Mouse (Mus musculus) ES-E14 (cell line): ENCODE measurements around the gene Tnfaip8l1. TPM values are rescaled to one million over a fixed set of nuclear protein-coding genes. Genes with fewer than 3 reads are reported as not detected.

Experiments
- DNase-seq: peaks from one replicate; pipeline ENCODE4 v3.0.0-alpha.2; 2013; ENCODE audit warnings: low read depth, low spot score
- H3K27ac ChIP-seq: 2 replicates; pipeline ENCODE4 v1.5.1; 2012; ENCODE audit warnings: low read depth, mild to moderate bottlenecking, low read length, moderate library complexity, mixed read lengths; ENCODE audit not compliant: poor library complexity, insufficient read depth, severe bottlenecking
- H3K36me3 ChIP-seq: 2 replicates; pipeline ENCODE4 v1.6.1; 2012; ENCODE audit warnings: mild to moderate bottlenecking, low read length, moderate library complexity, mixed read lengths; ENCODE audit not compliant: control insufficient read depth, poor library complexity, insufficient read depth, severe bottlenecking
- H3K4me1 ChIP-seq, 2 experiments: fragments of 150-350 bp in 1 of 2; sonication (generic) in 1 of 2; 2 replicates each; pipeline ENCODE4 v1.6.1; 2012; ENCODE audit warnings: low read length in 2 of 2, mild to moderate bottlenecking in 1 of 2, mixed read lengths in 1 of 2; ENCODE audit not compliant: control insufficient read depth in 2 of 2, insufficient read depth in 2 of 2, poor library complexity in 1 of 2
- H3K4me3 ChIP-seq, 2 experiments: fragments of 150-350 bp in 1 of 2; sonication (generic) in 1 of 2; 2 replicates each; pipeline ENCODE4 v1.5.1; 2012; ENCODE audit warnings: low read length in 2 of 2, low read depth in 1 of 2, mild to moderate bottlenecking in 1 of 2, mixed read lengths in 1 of 2; ENCODE audit not compliant: insufficient read depth in 1 of 2, poor library complexity in 1 of 2, severe bottlenecking in 1 of 2
- H3K9ac ChIP-seq: 2 replicates; pipeline ENCODE4 v1.6.1; 2012; ENCODE audit warnings: low read depth, mild to moderate bottlenecking, low read length, mixed read lengths; ENCODE audit not compliant: poor library complexity, insufficient read depth, severe bottlenecking
- H3K9me3 ChIP-seq: fragments of 150-350 bp; sonication (generic); 2 replicates; pipeline ENCODE4 v1.6.1; 2012; ENCODE audit warnings: low read depth, mild to moderate bottlenecking, low read length; ENCODE audit not compliant: control insufficient read depth, insufficient read depth
- CHD2 ChIP-seq: IDR thresholded peaks from 2 replicates; pipeline ENCODE4 v1.6.1; 2014; ENCODE audit warnings: mild to moderate bottlenecking, low read depth, low read length, inconsistent platforms
- HCFC1 ChIP-seq: IDR thresholded peaks from 2 replicates; pipeline ENCODE4 v1.6.1; 2012; ENCODE audit warnings: low read length, inconsistent platforms, borderline replicate concordance; ENCODE audit not compliant: insufficient read depth
- MAFK ChIP-seq: IDR thresholded peaks from 2 replicates; pipeline ENCODE4 v1.6.1; 2014; ENCODE audit warnings: mild to moderate bottlenecking, low read depth, low read length, inconsistent platforms; ENCODE audit not compliant: insufficient read depth
- ZC3H11A ChIP-seq: IDR thresholded peaks from 2 replicates; pipeline ENCODE4 v1.6.1; 2012; ENCODE audit warnings: low read depth, mild to moderate bottlenecking, inconsistent platforms, low read length, borderline replicate concordance
- ZNF384 ChIP-seq: IDR thresholded peaks from 2 replicates; pipeline ENCODE4 v1.6.1; 2012; ENCODE audit warnings: low read depth, low read length, inconsistent platforms
- in situ Hi-C, 2 experiments: fragments of 600-800 bp; cut with MboI; formaldehyde crosslinking; loops; one replicate each; pipeline ENCODE4 v1.15.1; 2025; ENCODE audit warnings: low sequenced_read_pairs in 2 of 2, inconsistent platforms in 1 of 2; ENCODE audit not compliant: unreplicated experiment in 2 of 2
- total RNA-seq: library from RNA; depleted of rRNA; stranded (reverse); fragments of 300-350 nt; gene quantifications from 2 replicates; pipeline ENCODE4 v1.2.3, GENCODE M21; 2012

Gene Tnfaip8l1
- total RNA-seq, 1 experiment, result 1.3 TPM

DNA sequence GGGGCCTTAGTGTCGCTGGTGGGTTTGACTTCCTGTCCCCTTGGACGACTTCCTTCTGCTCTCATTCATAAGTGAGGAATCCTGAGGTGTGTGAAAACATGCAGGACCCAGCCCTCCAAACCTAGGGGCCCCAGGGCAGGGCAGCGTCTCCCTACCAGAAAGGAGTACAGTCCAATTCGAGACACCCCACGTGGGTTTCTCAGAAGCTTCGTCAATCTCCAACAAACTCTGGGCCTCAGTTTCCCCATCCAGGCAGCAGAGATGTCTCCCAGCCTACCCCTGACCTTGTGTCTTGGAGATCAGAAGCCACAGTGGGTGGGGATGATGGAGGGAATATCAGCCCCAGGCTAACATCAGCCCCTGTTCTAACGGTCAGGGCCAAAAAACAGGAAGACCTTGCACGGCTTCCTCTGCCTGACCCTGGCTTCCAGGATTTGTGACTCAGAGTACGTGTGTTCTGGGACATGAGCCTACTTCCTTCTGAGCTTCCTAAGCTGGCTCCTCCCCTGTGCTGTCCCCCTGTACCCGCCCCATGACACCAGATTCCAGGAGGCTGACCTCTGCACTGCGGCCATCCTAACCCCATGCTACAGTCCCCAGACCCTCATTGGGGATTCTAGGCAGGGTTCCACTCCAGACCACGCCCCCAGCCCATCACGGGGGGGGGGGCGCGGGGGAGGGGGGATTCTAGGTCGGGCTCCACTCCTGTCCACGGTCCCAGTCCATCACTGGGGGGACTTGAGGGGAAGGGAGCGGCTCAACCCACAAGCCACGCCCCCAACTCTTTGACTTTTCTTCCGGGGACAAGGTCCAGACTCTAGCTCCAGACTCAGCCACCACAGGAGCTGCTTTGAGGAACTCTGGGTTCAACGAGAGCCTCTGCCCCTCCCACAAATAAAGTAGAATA, 28.6 kb upstream of the Tnfaip8l1 start:
- peaks cover 0 to 17% of the 10 kb centered on the region in 2 experiments; a peak in 2 of 4 replicates for H3K4me1 ChIP-seq
- H3K27ac ChIP-seq, result no peak overlapping the region
- H3K9me3 ChIP-seq, result no peaks in the 10 kb centered on the region
- peak overlapping the region in 1 of 2 experiments; percentile 21; a peak in 1 of 4 replicates for H3K4me3 ChIP-seq
- DNase-seq, result no peak
- TF ChIP-seq HCFC1 (no peak), ZNF384 (no peak), MAFK (no peak), CHD2 (no peak), ZC3H11A (no peak)
- H3K9ac ChIP-seq, result peak overlapping the region; percentile 5; the same call in 1 of the 2 replicates
- in situ Hi-C loops, result no loop called here
- no peaks in the 10 kb centered on the region for H3K36me3 ChIP-seq

DNA sequence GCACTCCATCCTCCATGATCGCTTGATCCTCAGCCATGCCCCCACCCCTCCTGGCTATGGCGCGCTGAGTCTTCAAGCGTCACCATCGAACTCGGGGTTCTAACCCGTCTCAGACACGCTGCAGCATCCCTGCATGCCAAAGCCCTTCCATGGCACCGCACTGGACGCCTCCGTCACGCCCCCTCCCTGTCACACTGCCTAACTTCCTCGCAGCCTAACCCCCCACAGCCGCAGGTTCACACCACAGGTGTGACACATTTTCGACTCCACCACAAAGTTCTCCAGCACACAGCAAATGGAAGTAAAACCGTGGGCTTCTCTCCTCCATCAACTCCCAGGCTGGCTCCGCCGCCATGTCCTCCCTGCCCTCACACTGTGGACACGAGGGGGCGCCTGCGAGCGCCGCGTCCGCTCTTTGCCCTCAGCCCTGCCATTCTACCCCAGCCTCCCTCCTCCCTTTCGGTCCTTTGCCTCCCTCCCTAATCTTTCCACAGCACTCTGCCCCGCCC, 27.8 kb upstream of the Tnfaip8l1 start:
- in situ Hi-C loops, result no loop called here
- H3K4me1 ChIP-seq, result peaks cover 0 to 17% of the 10 kb centered on the region in 2 experiments; a peak in 2 of 4 replicates
- no peak overlapping the region for H3K9ac ChIP-seq
- no peak overlapping the region for H3K27ac ChIP-seq
- DNase-seq, result peak; percentile 40
- H3K4me3 ChIP-seq, result peak overlapping the region; percentile 21 to 44; a peak in 2 of 4 replicates
- TF ChIP-seq ZNF384 (no peak), CHD2 (no peak), HCFC1 (no peak), ZC3H11A (no peak)
- no peaks in the 10 kb centered on the region for H3K9me3 ChIP-seq
- no peaks in the 10 kb centered on the region for H3K36me3 ChIP-seq

DNA sequence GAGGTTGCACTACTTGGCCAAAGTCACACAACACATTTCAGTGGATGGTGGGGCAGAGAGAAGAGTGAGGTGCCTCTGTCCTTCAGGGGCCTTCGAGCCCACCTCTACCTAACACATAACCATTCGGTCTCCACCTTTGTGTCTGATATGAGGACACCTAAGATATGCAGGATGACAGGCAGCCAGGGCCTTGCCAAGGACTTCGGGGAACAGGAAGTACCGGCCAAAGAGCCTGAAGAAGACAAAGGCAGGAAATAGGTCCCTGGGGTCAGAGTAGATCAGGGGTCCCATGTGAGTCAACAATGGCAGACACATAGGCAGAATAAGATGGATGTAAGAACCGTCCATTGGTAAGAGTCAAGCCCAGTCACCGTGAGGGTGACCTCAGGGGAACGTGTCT, 25.7 kb upstream of the Tnfaip8l1 start:
- no peak for DNase-seq
- Histone ChIP-seq H3K9ac (no peak overlapping the region), H3K4me1 (peaks cover 0 to 16% of the 10 kb centered on the region in 2 experiments; a peak in 2 of 4 replicates), H3K36me3 (no peaks in the 10 kb centered on the region), H3K27ac (no peak overlapping the region), H3K4me3 (no peak overlapping the region), H3K9me3 (no peaks in the 10 kb centered on the region)
- in situ Hi-C loops, result no loop called here
- TF ChIP-seq MAFK (no peak), ZC3H11A (no peak), CHD2 (no peak), ZNF384 (no peak), HCFC1 (no peak)

DNA sequence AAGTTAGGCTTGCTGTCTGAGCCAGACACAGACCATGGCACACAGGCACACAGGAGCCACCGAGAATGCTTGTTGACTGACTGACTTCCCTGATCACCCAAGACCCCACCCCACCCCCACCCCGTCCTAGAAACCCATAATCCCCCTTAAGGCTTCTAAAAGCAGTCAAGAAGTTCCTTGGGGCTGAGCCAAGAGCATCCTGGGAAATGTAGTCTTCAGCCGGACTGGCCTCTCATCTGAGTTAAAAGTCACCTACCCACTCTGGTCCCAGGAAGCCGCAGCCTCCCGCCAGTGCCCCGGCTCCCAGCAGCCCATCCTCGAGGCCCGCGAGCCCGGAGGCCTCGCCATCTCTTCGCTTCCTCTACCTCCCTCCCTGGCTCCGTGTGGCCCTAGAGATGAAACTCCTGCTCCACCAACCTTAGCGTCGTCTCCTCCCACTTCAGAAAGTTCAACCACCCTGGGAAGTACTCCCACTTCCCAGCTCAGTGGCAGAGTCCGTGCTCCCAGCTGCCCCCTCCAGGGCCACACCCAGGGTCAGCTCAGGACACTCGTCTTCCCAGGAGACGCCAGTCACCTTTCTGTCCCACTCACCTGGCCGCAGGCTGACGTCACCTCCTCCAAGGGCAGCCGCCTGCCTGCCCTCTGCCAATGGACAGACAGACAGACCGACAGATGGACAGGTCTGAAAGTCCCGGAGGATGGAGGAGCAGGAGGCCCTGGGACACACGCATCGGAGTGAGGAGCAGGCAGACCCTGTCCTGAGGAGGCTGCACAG, 24.3 kb upstream of the Tnfaip8l1 start:
- Histone ChIP-seq H3K4me3 (peak overlapping the region; percentile 10 to 35; a peak in 3 of 4 replicates), H3K27ac (no peak overlapping the region), H3K9me3 (no peaks in the 10 kb centered on the region), H3K36me3 (no peaks in the 10 kb centered on the region), H3K4me1 (peaks cover 0 to 11% of the 10 kb centered on the region in 2 experiments; a peak in 2 of 4 replicates), H3K9ac (no peak overlapping the region)
- no peak for TF ChIP-seq ZC3H11A
- no peak for TF ChIP-seq ZNF384
- no peak for TF ChIP-seq CHD2
- no peak for TF ChIP-seq MAFK
- peak; percentile 84 for TF ChIP-seq HCFC1
- in situ Hi-C loops, result no loop called here
- no peak for DNase-seq
